Mouse (Mus musculus): Measurements from ENCODE around the gene Sod1.

Sod1 gene

GRCm38 (mm10) chr16:90252521-90252920 lies 32.0 kb downstream of the Sod1 start:
- DNase-seq (ENCODE audit: low spot score in 2 of 2), result no peak

- DNase-seq (ENCODE audit: low spot score in 2 of 2), result no peak
Measured at GRCm38 (mm10) chr16:90258950-90259349, 38.4 kb downstream of the Sod1 start.

DNA sequence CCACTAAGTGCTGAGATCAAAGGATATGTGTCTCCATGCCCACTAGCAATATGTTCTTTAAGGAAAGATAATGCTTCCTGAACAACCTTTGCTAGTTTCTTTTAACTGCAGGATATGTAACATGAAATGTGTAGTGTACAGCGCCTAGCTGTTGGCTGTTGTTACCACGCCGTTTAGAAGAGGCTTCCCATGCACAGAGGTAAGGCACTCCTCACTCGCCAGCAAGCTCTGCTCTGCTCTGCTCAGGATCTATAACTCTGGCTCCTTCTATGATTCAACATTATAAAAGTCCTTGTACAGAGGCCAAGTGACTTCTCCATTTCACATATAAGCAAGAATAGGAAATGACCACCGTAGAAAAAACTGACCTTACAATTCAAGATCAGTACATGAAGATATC lies 39.1 kb downstream of the Sod1 start:
- no peak for DNase-seq (ENCODE audit: low spot score in 2 of 2)

DNA sequence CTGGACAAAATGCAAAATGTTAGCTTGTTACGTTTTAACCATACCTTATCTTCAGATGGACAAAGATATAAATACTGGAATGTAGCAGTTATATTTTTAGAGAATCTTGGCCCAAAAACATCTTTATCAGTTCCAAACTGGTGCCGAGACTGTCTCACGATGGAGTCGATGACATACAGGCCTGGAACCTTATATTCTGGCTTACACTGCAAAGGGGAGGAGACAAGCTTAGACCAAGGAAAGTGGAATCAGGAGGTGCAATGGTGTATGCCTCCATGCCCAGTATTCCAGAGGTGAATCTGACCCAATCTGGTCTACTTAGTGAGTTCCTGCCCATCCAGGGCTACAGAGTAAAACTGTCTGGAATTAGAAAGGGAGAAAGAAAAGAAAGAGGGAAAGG lies 39.5 kb downstream of the Sod1 start:
- no peak for DNase-seq (ENCODE audit: low spot score in 2 of 2)

GRCm38 (mm10) chr16:90261791-90262190 lies 41.2 kb downstream of the Sod1 start:
- DNase-seq (ENCODE audit: low spot score in 2 of 2), result no peak

DNA sequence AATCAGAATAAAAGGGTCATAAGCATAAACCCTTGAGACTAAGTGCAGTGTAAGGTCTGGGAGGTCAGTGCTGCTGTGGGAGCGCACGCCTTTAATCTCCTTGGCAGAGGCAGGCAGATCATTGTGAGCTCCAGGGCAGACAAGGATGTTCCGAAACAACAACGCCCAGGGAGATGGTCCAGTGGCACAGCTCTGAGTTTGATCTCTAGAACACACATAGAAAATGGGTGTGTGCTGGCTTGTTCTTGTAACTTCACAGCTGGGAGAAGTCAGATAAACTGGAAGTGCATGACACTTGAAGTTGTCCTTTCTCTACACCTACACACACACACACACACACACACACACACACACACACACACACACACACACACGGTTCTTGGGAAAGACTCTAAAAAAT lies 43.5 kb downstream of the Sod1 start:
- DNase-seq (ENCODE audit: low spot score in 2 of 2), result peak in 1 of 2 experiments; percentile 29

- DNase-seq (ENCODE audit: low spot score in 2 of 2), result no peak
Measured at GRCm38 (mm10) chr16:90265106-90265505, 44.6 kb downstream of the Sod1 start.

DNA sequence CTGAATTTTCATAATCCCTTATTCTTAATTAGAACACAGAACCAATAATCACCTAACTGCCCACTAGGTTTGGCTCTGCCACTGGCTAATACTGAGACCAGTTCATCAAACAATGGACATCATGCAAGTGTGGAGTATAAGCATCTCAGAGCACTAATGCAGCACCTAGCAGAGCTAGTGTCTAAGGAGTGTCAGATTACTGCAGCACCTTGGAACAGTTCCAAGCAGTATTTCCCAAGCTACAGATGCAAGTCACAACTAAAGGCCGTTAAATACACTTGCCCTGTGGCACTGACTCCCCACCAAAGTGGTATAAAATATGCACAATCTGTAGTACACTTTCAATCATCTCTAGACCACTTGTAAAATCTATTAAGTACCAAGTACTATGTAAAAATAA lies 46.0 kb downstream of the Sod1 start:
- peak in 1 of 2 experiments; percentile 44 for DNase-seq (ENCODE audit: low spot score in 2 of 2)

DNA sequence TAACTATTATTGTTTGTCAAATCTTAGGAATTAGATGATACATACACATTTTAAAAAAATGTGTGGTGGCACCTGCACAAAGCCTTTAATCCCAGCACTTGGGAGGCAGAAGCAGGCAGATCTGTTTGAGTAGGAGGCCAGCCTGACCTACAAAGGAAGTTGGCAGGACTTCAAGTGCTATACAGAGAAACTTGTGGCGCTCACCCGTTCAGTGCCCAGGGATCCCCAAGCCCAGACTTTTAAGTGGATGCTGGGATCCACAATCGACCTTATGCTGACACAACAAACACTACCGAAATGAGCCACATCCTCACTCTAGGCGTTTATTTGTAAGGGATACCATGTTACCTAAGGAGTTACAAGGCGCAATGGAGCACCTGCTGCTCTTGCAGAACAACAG lies 55.0 kb downstream of the Sod1 start:
- DNase-seq (ENCODE audit: low spot score in 2 of 2), result no peak
